Mouse (Mus musculus): ENCODE measurements around the gene Itgax. TPM values are rescaled to one million over a fixed set of nuclear protein-coding genes. Genes with fewer than 3 reads are reported as not detected.

Itgax gene
- total and polyA plus RNA-seq, 3 experiments: 0.01 to 0.08 TPM; not detected in 1

GRCm38 (mm10) chr7:128180126-128180525 lies 50.8 kb downstream of the Itgax start:
- TF ChIP-seq CTCF (IDR thresholded peaks at IDR 0.05 in 2 of 3, conservative IDR thresholded peaks at IDR 0.05 in 1 of 3; ENCODE audit: control insufficient read depth in 1 of 3, insufficient read depth in 1 of 3, low read depth in 2 of 3, low read length in 3 of 3, poor library complexity in 1 of 3, severe bottlenecking in 1 of 3) (no peak), ZC3H11A (IDR thresholded peaks at IDR 0.05; ENCODE audit: low read depth, low read length) (no peak), CHD1 (IDR thresholded peaks at IDR 0.05; ENCODE audit: low read depth, low read length) (no peak), ZMIZ1 (IDR thresholded peaks at IDR 0.05; ENCODE audit: low read depth, low read length) (no peak), MAX (IDR thresholded peaks at IDR 0.05; ENCODE audit: low read length) (no peak), EP300 (IDR thresholded peaks at IDR 0.05; ENCODE audit: low read depth in 1 of 2, low read length in 2 of 2) (no peak), POLR2AphosphoS2 (IDR thresholded peaks at IDR 0.05; ENCODE audit: low read length) (no peak), GATA1 (IDR thresholded peaks at IDR 0.05; ENCODE audit: low read depth, low read length) (no peak), BHLHE40 (IDR thresholded peaks at IDR 0.05; ENCODE audit: borderline replicate concordance, low read depth, low read length) (no peak), TBP (IDR thresholded peaks at IDR 0.05; ENCODE audit: low read depth, low read length) (no peak), MAFK (IDR thresholded peaks at IDR 0.05; ENCODE audit: borderline replicate concordance, low read depth, low read length) (no peak), RCOR1 (IDR thresholded peaks at IDR 0.05; ENCODE audit: low read depth, low read length) (no peak), TAL1 (IDR thresholded peaks at IDR 0.05; ENCODE audit: low read length) (no peak), POLR2A (IDR thresholded peaks at IDR 0.05; ENCODE audit: control insufficient read depth in 1 of 2, insufficient read depth in 1 of 2, low read depth in 1 of 2, low read length in 2 of 2, poor library complexity in 1 of 2) (no peak), ZNF384 (IDR thresholded peaks at IDR 0.05; ENCODE audit: low read depth, low read length) (no peak), ELF1 (IDR thresholded peaks at IDR 0.05; ENCODE audit: low read depth, low read length) (no peak), UBTF (IDR thresholded peaks at IDR 0.05; ENCODE audit: borderline replicate concordance, insufficient read depth, low read depth, low read length) (no peak)
- Histone ChIP-seq H3K27ac (ENCODE audit: control insufficient read depth, low read depth, low read length) (no peak overlapping the region), H3K9ac (ENCODE audit: control insufficient read depth, low read depth, low read length, poor library complexity, severe bottlenecking) (no peak overlapping the region), H3K79me2 (ENCODE audit: control insufficient read depth, insufficient read depth, low read length, poor library complexity) (no peaks in the 10 kb centered on the region), H3K9me3 (replicated peaks; ENCODE audit: insufficient read depth, low read length) (no peaks in the 10 kb centered on the region), H3K4me3 (ENCODE audit: control insufficient read depth in 1 of 2, insufficient read depth in 1 of 2, low read depth in 2 of 2, low read length in 2 of 2) (no peak overlapping the region), H3K4me1 (ENCODE audit: control insufficient read depth in 1 of 2, insufficient read depth in 2 of 2, low read length in 2 of 2) (no peaks in the 10 kb centered on the region), H3K36me3 (ENCODE audit: control insufficient read depth in 1 of 2, insufficient read depth in 2 of 2, low read length in 2 of 2) (no peaks in the 10 kb centered on the region), H3K27me3 (ENCODE audit: control insufficient read depth in 1 of 2, insufficient read depth in 2 of 2, low read length in 2 of 2) (peaks cover 3 to 11% of the 10 kb centered on the region in 2 experiments; a peak in 3 of 4 replicates)
- peak; percentile 24 for DNase-seq (ENCODE audit: low read depth, low spot score)

- H3K27me3 ChIP-seq (ENCODE audit: control insufficient read depth in 1 of 2, insufficient read depth in 2 of 2, low read length in 2 of 2): peaks cover 0 to 11% of the 10 kb centered on the region in 2 experiments; a peak in 3 of 4 replicates
- no peak for DNase-seq (ENCODE audit: low read depth, low spot score)
- no peaks in the 10 kb centered on the region for H3K36me3 ChIP-seq (ENCODE audit: control insufficient read depth in 1 of 2, insufficient read depth in 2 of 2, low read length in 2 of 2)
- no peak overlapping the region for H3K27ac ChIP-seq (ENCODE audit: control insufficient read depth, low read depth, low read length)
- no peak overlapping the region for H3K4me3 ChIP-seq (ENCODE audit: control insufficient read depth in 1 of 2, insufficient read depth in 1 of 2, low read depth in 2 of 2, low read length in 2 of 2)
- no peak for TF ChIP-seq CHD1 (IDR thresholded peaks at IDR 0.05; ENCODE audit: low read depth, low read length)
- TF ChIP-seq ZKSCAN1 (IDR thresholded peaks at IDR 0.05; ENCODE audit: low read depth, low read length): no peak
- no peak for TF ChIP-seq ZNF384 (IDR thresholded peaks at IDR 0.05; ENCODE audit: low read depth, low read length)
- TF ChIP-seq BHLHE40 (IDR thresholded peaks at IDR 0.05; ENCODE audit: borderline replicate concordance, low read depth, low read length): no peak
- TF ChIP-seq ELF1 (IDR thresholded peaks at IDR 0.05; ENCODE audit: low read depth, low read length): no peak
- TF ChIP-seq TCF12 (IDR thresholded peaks at IDR 0.05; ENCODE audit: low read depth, low read length): no peak
- TF ChIP-seq CTCF (IDR thresholded peaks at IDR 0.05 in 2 of 3, conservative IDR thresholded peaks at IDR 0.05 in 1 of 3; ENCODE audit: control insufficient read depth in 1 of 3, insufficient read depth in 1 of 3, low read depth in 2 of 3, low read length in 3 of 3, poor library complexity in 1 of 3, severe bottlenecking in 1 of 3): no peak
- TF ChIP-seq USF1 (IDR thresholded peaks at IDR 0.05; ENCODE audit: low read depth, low read length): no peak
- no peak for TF ChIP-seq NRF1 (IDR thresholded peaks at IDR 0.05; ENCODE audit: insufficient read depth, low read depth, low read length, poor library complexity, severe bottlenecking)
- TF ChIP-seq JUND (IDR thresholded peaks at IDR 0.05; ENCODE audit: low read depth, low read length): no peak
- no peak for TF ChIP-seq ZMIZ1 (IDR thresholded peaks at IDR 0.05; ENCODE audit: low read depth, low read length)
- TF ChIP-seq GABPA (IDR thresholded peaks at IDR 0.05; ENCODE audit: low read depth, low read length): no peak
- TF ChIP-seq TAL1 (IDR thresholded peaks at IDR 0.05; ENCODE audit: low read length): no peak
- no peak for TF ChIP-seq MAFK (IDR thresholded peaks at IDR 0.05; ENCODE audit: borderline replicate concordance, low read depth, low read length)
- no peak for TF ChIP-seq POLR2AphosphoS2 (IDR thresholded peaks at IDR 0.05; ENCODE audit: low read length)
- TF ChIP-seq UBTF (IDR thresholded peaks at IDR 0.05; ENCODE audit: borderline replicate concordance, insufficient read depth, low read depth, low read length): no peak
- no peak for TF ChIP-seq ETS1 (IDR thresholded peaks at IDR 0.05; ENCODE audit: low read depth, low read length)
- no peak for TF ChIP-seq RAD21 (IDR thresholded peaks at IDR 0.05; ENCODE audit: low read depth, low read length)
- TF ChIP-seq RCOR1 (IDR thresholded peaks at IDR 0.05; ENCODE audit: low read depth, low read length): no peak
- no peaks in the 10 kb centered on the region for H3K4me1 ChIP-seq (ENCODE audit: control insufficient read depth in 1 of 2, insufficient read depth in 2 of 2, low read length in 2 of 2)
- H3K9me3 ChIP-seq (replicated peaks; ENCODE audit: insufficient read depth, low read length): no peaks in the 10 kb centered on the region
- H3K79me2 ChIP-seq (ENCODE audit: control insufficient read depth, insufficient read depth, low read length, poor library complexity): no peaks in the 10 kb centered on the region
- H3K9ac ChIP-seq (ENCODE audit: control insufficient read depth, low read depth, low read length, poor library complexity, severe bottlenecking): no peak overlapping the region
Measured at GRCm38 (mm10) chr7:128180546-128180945, 51.2 kb downstream of the Itgax start.
